Mouse (Mus musculus) urinary bladder, postnatal 10 days (tissue): Measurements from ENCODE around the gene Arpc4.

ENCODE experiments used
- DNase-seq: peaks from one replicate; pipeline ENCODE4 v3.0.0; 2022; ENCODE audit warnings: low spot score

Arpc4 gene

GRCm38 (mm10) chr6:113405483-113405882, 27.6 kb downstream of the Arpc4 start:
- DNase-seq, result no peak

DNA sequence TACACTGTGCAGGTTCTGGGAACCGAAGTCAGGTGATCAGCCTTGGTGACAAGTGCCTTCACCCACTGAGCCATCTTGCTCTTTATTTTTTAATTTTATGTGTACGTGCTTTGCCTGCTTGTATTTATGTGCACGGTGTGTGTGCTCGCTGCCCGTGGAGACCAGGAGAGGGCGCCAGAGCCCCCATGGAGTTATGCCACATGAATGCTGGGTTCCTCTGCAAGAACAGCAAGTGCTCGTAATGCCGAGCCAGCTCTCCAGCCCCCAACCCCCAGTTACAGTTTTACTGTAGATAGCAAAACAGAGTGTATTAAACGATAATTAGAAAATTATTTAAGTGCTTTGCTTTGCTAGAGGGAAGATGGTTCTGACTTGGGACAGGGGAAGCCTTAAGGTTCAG, 28.8 kb downstream of the Arpc4 start:
- no peak for DNase-seq

DNA sequence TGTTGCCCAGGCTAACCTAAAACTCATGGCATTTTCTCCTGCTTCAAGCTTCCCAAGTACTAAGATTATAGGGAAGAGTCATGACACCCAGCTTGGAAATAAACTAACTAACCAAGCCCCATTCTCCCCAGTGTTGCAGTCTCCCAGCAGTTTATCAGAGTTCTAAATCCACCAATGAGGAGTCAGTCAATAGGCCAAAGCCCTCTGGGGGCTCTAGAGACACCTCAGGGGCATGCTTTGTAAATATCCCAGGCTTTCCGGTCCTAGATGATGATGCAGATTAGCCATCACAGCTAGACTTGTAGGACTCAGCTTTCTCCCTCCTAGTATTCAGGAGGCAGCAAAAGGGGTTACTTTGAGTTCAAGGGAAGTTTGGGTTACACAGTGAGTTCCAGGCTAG, 32.1 kb downstream of the Arpc4 start:
- no peak for DNase-seq

DNA sequence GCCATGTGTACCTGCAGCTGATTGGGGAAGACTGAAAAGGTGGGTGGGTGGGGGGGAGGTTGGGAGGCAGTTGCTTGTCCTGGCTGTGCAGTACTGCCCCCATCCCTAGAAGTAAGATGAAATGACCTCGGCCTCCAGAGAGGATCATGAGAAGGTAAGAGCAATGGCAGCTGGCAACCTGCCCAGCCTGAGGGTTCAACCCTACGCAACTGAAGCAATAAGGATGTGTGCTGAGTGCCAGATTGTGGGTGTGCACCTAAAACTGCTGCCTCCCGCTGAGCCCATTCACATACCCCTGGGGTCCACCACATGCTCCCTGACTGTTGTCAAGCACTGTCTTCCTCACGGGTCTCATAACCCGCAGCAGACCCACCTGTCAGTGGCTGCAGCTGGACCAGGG, 38.5 kb downstream of the Arpc4 start:
- DNase-seq, result no peak

DNA sequence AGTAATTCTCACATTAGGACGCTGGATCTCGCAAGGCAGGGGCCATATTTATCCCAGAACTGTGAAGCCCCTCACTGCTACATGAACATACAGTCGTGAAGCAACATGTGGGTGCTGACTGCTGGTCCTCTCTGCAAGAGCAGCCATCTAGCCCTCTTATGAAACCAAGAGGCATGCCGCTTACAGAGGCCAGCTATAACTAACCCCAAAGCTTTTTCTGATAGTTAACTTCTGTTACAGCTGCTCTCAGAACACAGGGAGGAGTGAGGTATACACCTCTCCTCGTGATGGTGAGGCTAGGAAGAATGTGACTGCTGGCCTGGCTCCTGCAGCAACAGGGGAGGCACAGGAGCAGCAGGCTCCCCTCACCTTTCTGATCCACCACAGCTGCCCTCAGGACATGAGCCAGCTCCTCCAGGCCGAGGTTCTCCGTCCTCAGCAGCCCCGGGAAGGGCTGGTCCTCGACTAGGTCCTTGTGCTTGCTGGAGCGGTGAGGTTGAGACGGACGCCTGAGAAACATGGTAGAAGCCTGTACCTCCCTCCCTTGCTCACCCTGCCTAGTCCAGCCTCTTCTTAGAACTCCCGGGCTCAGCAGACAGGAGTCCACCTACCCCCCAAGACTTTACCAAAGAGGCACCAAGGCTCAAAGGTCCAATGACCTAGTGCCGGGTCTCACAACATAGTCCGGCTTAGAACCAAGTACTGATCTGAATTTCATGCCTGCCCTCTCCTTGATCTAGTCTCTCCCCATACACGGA, 40.7 kb downstream of the Arpc4 start:
- DNase-seq, result no peak

GRCm38 (mm10) chr6:113419199-113419587, 41.3 kb downstream of the Arpc4 start, which contains the start of gene Rpusd3:
Gene Rpusd3 (minus strand): TSS chr6:113419340.
- peak; percentile 100 for DNase-seq

- DNase-seq, result no peak
Measured at GRCm38 (mm10) chr6:113423000-113423399, 45.1 kb downstream of the Arpc4 start.

- DNase-seq, result no peak
Measured at GRCm38 (mm10) chr6:113424187-113424586, 46.3 kb downstream of the Arpc4 start.

DNA sequence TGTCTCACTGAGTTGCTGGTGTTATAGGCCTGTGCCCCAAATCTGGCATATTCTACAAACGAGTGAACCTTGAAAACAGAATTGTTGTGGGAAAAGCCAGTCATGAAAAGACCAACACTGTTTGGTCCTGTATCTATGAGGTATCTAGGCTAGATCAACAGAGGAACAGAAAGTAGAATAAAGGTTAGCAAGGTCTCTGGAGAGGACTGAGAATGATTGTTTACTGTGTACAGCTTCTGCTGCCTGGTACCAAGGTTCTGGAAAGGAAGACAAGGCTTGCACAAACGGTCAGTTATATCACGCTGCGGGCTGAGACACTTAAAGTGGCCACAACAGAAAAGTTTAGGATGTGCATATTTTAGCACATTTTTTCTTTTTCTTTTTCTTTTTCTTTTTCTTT, 48.8 kb downstream of the Arpc4 start:
- DNase-seq, result no peak

DNA sequence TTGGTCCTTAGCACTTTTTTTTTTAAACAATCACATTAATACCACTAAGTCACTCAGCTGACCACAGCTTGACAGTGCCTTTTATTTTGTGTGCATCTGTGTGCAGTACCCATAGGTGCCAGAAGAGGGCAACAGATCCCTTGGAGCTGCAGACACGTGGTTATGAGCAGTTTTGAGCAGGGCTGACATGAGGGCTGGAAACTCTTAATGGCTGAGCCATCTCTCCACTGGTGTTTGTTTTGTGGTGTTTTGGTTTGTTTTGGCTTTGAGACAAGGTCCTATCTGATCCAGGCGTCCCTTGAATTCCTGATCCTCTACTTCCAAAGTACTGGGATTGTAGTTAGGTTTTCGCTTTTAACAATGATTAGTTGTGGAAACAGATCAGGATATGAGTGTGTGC, 49.5 kb downstream of the Arpc4 start:
- no peak for DNase-seq

DNA sequence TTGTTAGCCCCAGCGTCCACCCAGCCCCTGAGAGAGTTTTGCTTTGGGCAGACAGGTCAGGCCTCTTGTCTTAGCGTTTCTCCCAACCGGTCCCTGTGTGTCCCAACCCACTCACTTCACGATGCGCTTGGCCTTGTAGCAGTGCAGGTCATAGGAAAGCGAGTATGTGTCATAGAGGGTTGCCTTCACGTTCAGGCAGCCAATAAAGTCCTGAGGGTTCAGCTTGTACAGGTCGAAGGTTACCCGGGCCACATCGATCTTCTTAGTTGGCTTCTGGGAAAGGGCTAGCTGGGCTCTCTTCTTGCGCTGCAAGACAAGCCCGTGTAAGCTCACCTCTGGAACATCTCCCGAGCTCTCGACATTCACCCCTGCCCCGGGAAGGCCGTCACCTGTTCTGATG, 50.1 kb downstream of the Arpc4 start:
- DNase-seq, result no peak

DNA sequence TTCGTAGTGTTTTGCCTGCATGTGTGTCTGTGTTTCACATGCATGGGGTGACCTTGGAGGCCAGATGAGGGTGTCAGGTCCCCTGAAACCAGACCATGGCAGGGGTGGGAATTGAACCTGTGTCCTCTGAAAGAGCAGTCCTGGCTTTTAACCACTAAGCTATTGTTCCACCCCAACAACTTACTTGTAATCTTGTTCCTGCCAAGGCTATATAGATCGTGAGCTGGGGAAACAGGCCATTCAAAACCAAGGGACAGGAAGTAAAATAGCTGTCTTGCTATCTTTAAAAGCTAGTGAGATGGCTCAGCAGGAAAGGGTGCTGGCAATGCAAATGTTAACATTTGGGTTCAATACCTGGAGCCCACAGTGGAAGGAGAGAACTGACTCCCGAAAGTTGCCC, 52.0 kb downstream of the Arpc4 start:
- DNase-seq, result no peak

DNA sequence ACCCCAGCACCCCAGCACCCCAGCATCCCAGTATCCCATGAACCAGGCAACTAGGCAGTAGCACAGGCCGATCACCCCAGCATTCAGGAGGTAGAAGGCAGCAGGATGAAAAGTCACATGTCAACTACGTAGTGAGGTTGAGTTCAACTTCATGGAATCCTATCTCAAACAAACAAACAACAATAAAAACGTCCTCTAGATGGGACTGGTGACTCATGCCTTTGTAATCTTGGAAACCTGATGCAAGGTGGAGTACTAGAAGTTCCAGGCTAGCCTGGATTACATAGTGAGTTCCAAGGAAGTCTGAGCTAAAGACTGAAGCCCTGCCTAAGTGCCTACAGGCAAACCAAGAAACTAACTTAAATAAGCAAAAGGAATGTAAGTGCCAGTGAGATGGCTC, 52.9 kb downstream of the Arpc4 start:
- DNase-seq, result no peak

GRCm38 (mm10) chr6:113431801-113432200, 53.9 kb downstream of the Arpc4 start:
- DNase-seq, result no peak

- no peak for DNase-seq
Measured at GRCm38 (mm10) chr6:113433661-113434060, 55.7 kb downstream of the Arpc4 start.

DNA sequence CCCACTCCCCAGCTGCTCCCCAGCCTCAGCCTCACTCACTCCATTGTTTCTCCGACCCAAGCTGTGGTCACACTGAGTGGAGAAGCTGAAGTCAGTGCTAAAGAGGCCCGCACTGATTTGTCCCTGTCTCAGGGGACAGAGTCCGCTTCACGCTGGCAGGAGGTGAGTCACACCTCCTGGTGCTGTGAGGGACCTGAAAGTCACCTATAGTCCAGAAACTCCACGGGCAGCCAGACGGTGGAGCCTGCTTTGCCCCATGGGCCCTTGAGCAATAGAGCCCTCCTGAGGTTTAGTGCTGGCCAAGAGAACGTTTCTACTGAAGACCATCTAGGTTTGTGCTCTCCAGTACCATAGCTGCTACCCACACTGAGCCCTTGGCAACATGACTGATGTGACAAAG, 56.8 kb downstream of the Arpc4 start:
- no peak for DNase-seq

DNA sequence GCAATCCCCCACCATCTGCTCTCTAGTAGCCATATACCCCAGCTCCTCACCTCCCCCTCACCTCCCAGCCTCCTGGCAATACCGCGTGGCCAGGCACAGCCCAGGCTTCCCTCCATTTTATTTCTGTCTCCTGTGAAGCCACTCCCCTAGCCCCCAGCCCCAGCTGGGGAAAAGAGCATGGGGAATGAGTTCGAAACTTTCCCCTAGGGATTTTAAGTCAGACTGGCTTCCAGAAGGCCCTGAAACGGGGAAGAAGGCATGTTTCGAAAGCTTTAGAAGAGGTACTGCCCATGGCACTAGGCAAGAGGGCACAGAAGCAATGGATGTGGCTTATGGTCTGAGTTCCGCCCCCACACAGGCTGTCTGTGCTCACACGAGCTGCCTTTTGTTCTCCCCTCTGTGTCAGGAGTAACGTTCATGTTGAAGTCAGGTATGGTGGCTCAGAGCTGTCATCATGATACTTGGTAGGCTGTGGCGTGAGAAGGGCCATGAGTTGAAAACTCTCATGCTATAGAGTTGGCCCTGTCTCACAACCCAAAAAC, 57.8 kb downstream of the Arpc4 start, which contains the start of gene Cidec:
TSS of gene Cidec (minus strand) at position 97 of the 542 bp plus-strand sequence.
- no peak for DNase-seq

- DNase-seq, result no peak
Measured at GRCm38 (mm10) chr6:113437135-113437534, 59.2 kb downstream of the Arpc4 start.

- no peak for DNase-seq
Measured at GRCm38 (mm10) chr6:113438721-113439430, 61.0 kb downstream of the Arpc4 start.
